ENCODE assay signal across 9 mouse cellular contexts in genomic region chr4:155130616-155131015, GRCm38 (mm10). TPM values are rescaled to one million over a fixed set of nuclear protein-coding genes. Genes with fewer than 3 reads are reported as not detected.
A peak's percentile ranks its signal among the peaks of the same experiment; 100 is the strongest.
DNase-seq lines count a peak whose midpoint lies in the region; ATAC-seq lines count a peak whose summit lies in the region.
"Had no signal": no experiment of that assay in that cellular context is flagged by ENCODE, and none has a peak within 500 bp of the region (broad histone marks: within the 10 kb centered on the region; RNA-seq: fewer than 3 reads in every experiment).

No protein-coding gene starts in this region.

- no peak overlapping the region; the same call in 1 of the 2 replicates for H3K9ac ChIP-seq in heart, embryonic 12.5 days
- H3K9ac ChIP-seq in neural tube, embryonic 13.5 days: 0 out of 2 replicates have a peak overlapping the region, but pooled peaks have one; percentile 17
- H3K9ac ChIP-seq in intestine, embryonic 15.5 days: no peak overlapping the region

- no peaks in the 10 kb centered on the region for H3K36me3 ChIP-seq in heart, embryonic 12.5 days
- H3K36me3 ChIP-seq in neural tube, embryonic 13.5 days: no peaks in the 10 kb centered on the region
- H3K36me3 ChIP-seq in intestine, embryonic 15.5 days: no peaks in the 10 kb centered on the region

- H3K9me3 ChIP-seq in heart, embryonic 12.5 days (replicated peaks): no peaks in the 10 kb centered on the region
- no peaks in the 10 kb centered on the region for H3K9me3 ChIP-seq in neural tube, embryonic 13.5 days
- no peaks in the 10 kb centered on the region for H3K9me3 ChIP-seq in intestine, embryonic 15.5 days

- no peak overlapping the region for H3K4me2 ChIP-seq in heart, embryonic 12.5 days
- no peak overlapping the region for H3K4me2 ChIP-seq in neural tube, embryonic 13.5 days
- H3K4me2 ChIP-seq in intestine, embryonic 15.5 days (replicated peaks): no peak overlapping the region

- H3K4me1 ChIP-seq in heart, embryonic 12.5 days (replicated peaks): peaks cover 87% of the 10 kb centered on the region
- H3K4me1 ChIP-seq in neural tube, embryonic 13.5 days (replicated peaks): peaks cover 53% of the 10 kb centered on the region
- H3K4me1 ChIP-seq in intestine, embryonic 15.5 days (replicated peaks): peaks cover 34% of the 10 kb centered on the region

- WGBS in heart, embryonic 12.5 days: 51% methylated on average over 7 of the region's 7 CpGs
- WGBS in neural tube, embryonic 13.5 days: 80% methylated on average over 7 of the region's 7 CpGs
- 46% methylated on average over 7 of the region's 7 CpGs for WGBS in intestine, embryonic 15.5 days

- ATAC-seq in heart, embryonic 12.5 days (ENCODE audit: insufficient number of reproducible peaks, low FRiP score): no peak
- no peak for ATAC-seq in neural tube, embryonic 13.5 days (ENCODE audit: low read depth)
- no peak for ATAC-seq in intestine, embryonic 15.5 days

- no peak for DNase-seq in heart, adult 9 months (ENCODE audit: low spot score in 2 of 2)
- DNase-seq in neural tube, embryonic 10.5 days (ENCODE audit: extremely low spot score, low spot score): no peak
- DNase-seq in ovary, postnatal 36 days (ENCODE audit: low spot score): no peak
- no peak for DNase-seq in urinary bladder, postnatal 10 days (ENCODE audit: low spot score)
- DNase-seq: kidney, adult 18-20 months; thymus, postnatal 25 days had no signal

- H3K27me3 ChIP-seq in heart, embryonic 12.5 days (replicated peaks): no peaks in the 10 kb centered on the region
- no peaks in the 10 kb centered on the region for H3K27me3 ChIP-seq in neural tube, embryonic 13.5 days
- H3K27me3 ChIP-seq in intestine, embryonic 15.5 days (replicated peaks): no peaks in the 10 kb centered on the region

- H3K4me3 ChIP-seq in heart, embryonic 12.5 days: no peak overlapping the region
- H3K4me3 ChIP-seq in neural tube, embryonic 13.5 days: no peak overlapping the region
- no peak overlapping the region for H3K4me3 ChIP-seq in intestine, embryonic 15.5 days (replicated peaks)

- H3K27ac ChIP-seq in heart, embryonic 12.5 days (ENCODE audit: poor library complexity, severe bottlenecking): peak overlapping the region; percentile 96
- 0 out of 2 replicates have a peak overlapping the region, but pooled peaks have one; percentile 33 for H3K27ac ChIP-seq in neural tube, embryonic 13.5 days (replicated peaks)
- 0 out of 2 replicates have a peak overlapping the region, but pooled peaks have one; percentile 0 for H3K27ac ChIP-seq in intestine, embryonic 15.5 days

RNA-seq across cellular contexts. Expression of gene Morn1, which starts 44.2 kb away (rescaled TPM):
- 3.1 and 3.9 TPM in 2 replicates for polyA plus RNA-seq in heart, embryonic 12.5 days (2016; fragmentation: Nextera tagmentation; extraction: Ambion mirVana)
- 5.6 and 5.7 TPM in 2 replicates for polyA plus RNA-seq in neural tube, embryonic 13.5 days (2015; fragmentation: Nextera tagmentation; extraction: Ambion mirVana)
- polyA plus RNA-seq in intestine, embryonic 15.5 days (2015; fragmentation: Nextera tagmentation; extraction: Ambion mirVana): 3.0 and 3.9 TPM in 2 replicates

RNA-seq across cellular contexts. Expression of gene Rer1, which starts 44.4 kb away (rescaled TPM):
- 136 and 144 TPM in 2 replicates for polyA plus RNA-seq in heart, embryonic 12.5 days (2016; fragmentation: Nextera tagmentation; extraction: Ambion mirVana)
- 136 and 141 TPM in 2 replicates for polyA plus RNA-seq in neural tube, embryonic 13.5 days (2015; fragmentation: Nextera tagmentation; extraction: Ambion mirVana)
- 194 and 205 TPM in 2 replicates for polyA plus RNA-seq in intestine, embryonic 15.5 days (2015; fragmentation: Nextera tagmentation; extraction: Ambion mirVana)

Comparison
In these comparisons a context has a peak if more than half of its experiments do, and no peak if none do; other contexts are left out.
1. H3K27ac ChIP-seq: peak in every context shown above with its lines; median percentile 96 in heart, embryonic 12.5 days; 33 in neural tube, embryonic 13.5 days; 0 in intestine, embryonic 15.5 days.